Mouse (Mus musculus): ENCODE results near the gene 1110059E24Rik. TPM values are rescaled to one million over a fixed set of nuclear protein-coding genes. Genes with fewer than 3 reads are reported as not detected.
"Not testable (repeated sequence)": the region's sequence is repeated elsewhere in the genome, so short reads cannot be mapped to it uniquely, and the experiment has no call there.

The 1110059E24Rik gene
- polyA plus RNA-seq, 1 experiment from 2014 or later: 74.2 TPM

DNA sequence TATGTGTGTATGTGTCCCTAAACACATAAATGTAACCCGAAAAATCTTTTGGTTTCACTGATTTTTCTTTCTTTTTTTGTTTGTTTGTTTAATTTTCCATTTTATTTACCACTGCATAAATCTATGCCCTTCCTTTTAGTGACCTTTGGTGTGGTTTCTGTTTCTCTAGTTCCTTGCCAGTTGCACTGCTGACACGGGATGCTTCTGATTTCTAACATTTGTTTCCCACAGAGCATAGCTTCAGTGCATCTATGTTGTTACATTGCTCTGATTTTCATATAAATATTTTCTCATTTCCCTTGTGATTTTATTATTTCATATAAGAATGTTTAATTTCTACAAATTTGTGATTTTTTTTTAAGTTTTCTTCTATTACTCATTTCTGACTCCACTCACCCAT, 17.4 kb downstream of the 1110059E24Rik start:
- ATAC-seq (replicated peaks; ENCODE audit: insufficient number of reproducible peaks, low FRiP score, low TSS enrichment, low read depth): no peak
- Histone ChIP-seq H3K27ac (replicated peaks; ENCODE audit: low read depth, low read length) (no peak overlapping the region), H3K27me3 (ENCODE audit: control insufficient read depth, insufficient read depth, low read length) (no peaks in the 10 kb centered on the region), H3K4me2 (ENCODE audit: low read depth, low read length) (no peak overlapping the region), H3K9ac (replicated peaks; ENCODE audit: low read length) (no peak overlapping the region), H3K4me1 (ENCODE audit: control insufficient read depth, insufficient read depth, low read length) (no peaks in the 10 kb centered on the region), H3K4me3 (ENCODE audit: low read depth, low read length) (no peak overlapping the region), H3K36me3 (replicated peaks; ENCODE audit: control insufficient read depth, insufficient read depth, low read depth, low read length) (no peaks in the 10 kb centered on the region), H3K9me3 (replicated peaks; ENCODE audit: control insufficient read depth, low read length) (no peaks in the 10 kb centered on the region)
- WGBS: 89% methylated on average over 2 of the region's 2 CpGs
- no peak for DNase-seq (ENCODE audit: low spot score)

GRCm38 (mm10) chr19:21630656-21631331, 22.0 kb downstream of the 1110059E24Rik start:
- H3K27me3 ChIP-seq (ENCODE audit: control insufficient read depth, insufficient read depth, low read length): no peaks in the 10 kb centered on the region
- H3K4me3 ChIP-seq (ENCODE audit: low read depth, low read length): no peak overlapping the region
- no peak overlapping the region for H3K9ac ChIP-seq (replicated peaks; ENCODE audit: low read length)
- H3K4me2 ChIP-seq (ENCODE audit: low read depth, low read length): no peak overlapping the region
- no peaks in the 10 kb centered on the region for H3K36me3 ChIP-seq (replicated peaks; ENCODE audit: control insufficient read depth, insufficient read depth, low read depth, low read length)
- 66% methylated on average over 14 of the region's 14 CpGs for WGBS
- ATAC-seq (replicated peaks; ENCODE audit: insufficient number of reproducible peaks, low FRiP score, low TSS enrichment, low read depth) (no peak), DNase-seq (ENCODE audit: low spot score) (no peak)
- H3K27ac ChIP-seq (replicated peaks; ENCODE audit: low read depth, low read length): no peak overlapping the region
- H3K9me3 ChIP-seq (replicated peaks; ENCODE audit: control insufficient read depth, low read length): no peaks in the 10 kb centered on the region
- H3K4me1 ChIP-seq (ENCODE audit: control insufficient read depth, insufficient read depth, low read length): no peaks in the 10 kb centered on the region

- DNase-seq (ENCODE audit: low spot score): no peak
- H3K9me3 ChIP-seq (replicated peaks; ENCODE audit: control insufficient read depth, low read length): no peaks in the 10 kb centered on the region
- ATAC-seq (replicated peaks; ENCODE audit: insufficient number of reproducible peaks, low FRiP score, low TSS enrichment, low read depth): no peak
- H3K27me3 ChIP-seq (ENCODE audit: control insufficient read depth, insufficient read depth, low read length): no peaks in the 10 kb centered on the region
- H3K4me2 ChIP-seq (ENCODE audit: low read depth, low read length): no peak overlapping the region
- H3K4me3 ChIP-seq (ENCODE audit: low read depth, low read length): no peak overlapping the region
- no peak overlapping the region for H3K9ac ChIP-seq (replicated peaks; ENCODE audit: low read length)
- WGBS: 38% methylated on average over 1 of the region's 1 CpGs
- H3K27ac ChIP-seq (replicated peaks; ENCODE audit: low read depth, low read length): no peak overlapping the region
- H3K36me3 ChIP-seq (replicated peaks; ENCODE audit: control insufficient read depth, insufficient read depth, low read depth, low read length): no peaks in the 10 kb centered on the region
- H3K4me1 ChIP-seq (ENCODE audit: control insufficient read depth, insufficient read depth, low read length): no peaks in the 10 kb centered on the region
These were observed 23.3 kb downstream of the 1110059E24Rik start for GRCm38 (mm10) chr19:21629501-21629900.

DNA sequence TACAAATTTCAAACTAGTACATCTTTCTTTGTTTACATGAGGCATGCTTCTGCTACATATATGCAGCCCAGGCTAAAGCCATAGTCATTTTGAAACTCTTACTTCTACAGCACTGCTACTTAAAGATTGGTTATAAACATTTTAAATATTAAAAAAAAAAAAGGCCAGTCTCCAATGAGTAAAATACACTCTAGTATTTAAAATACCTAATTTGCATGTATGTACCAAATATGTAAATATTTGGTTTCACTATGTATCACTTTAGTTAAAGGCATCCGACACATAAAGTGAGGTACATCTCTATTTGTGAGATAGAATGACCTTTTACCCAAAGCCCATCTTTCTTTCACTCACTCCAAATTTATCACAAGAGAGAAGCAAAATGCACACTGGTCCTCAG, 23.7 kb downstream of the 1110059E24Rik start:
- no peaks in the 10 kb centered on the region for H3K4me1 ChIP-seq (ENCODE audit: control insufficient read depth, insufficient read depth, low read length)
- H3K4me3 ChIP-seq (ENCODE audit: low read depth, low read length): no peak overlapping the region
- H3K9me3 ChIP-seq (replicated peaks; ENCODE audit: control insufficient read depth, low read length): no peaks in the 10 kb centered on the region
- H3K27ac ChIP-seq (replicated peaks; ENCODE audit: low read depth, low read length): no peak overlapping the region
- WGBS: 88% methylated on average over 1 of the region's 1 CpGs
- no peak overlapping the region for H3K9ac ChIP-seq (replicated peaks; ENCODE audit: low read length)
- H3K4me2 ChIP-seq (ENCODE audit: low read depth, low read length): no peak overlapping the region
- ATAC-seq (replicated peaks; ENCODE audit: insufficient number of reproducible peaks, low FRiP score, low TSS enrichment, low read depth): no peak
- no peaks in the 10 kb centered on the region for H3K27me3 ChIP-seq (ENCODE audit: control insufficient read depth, insufficient read depth, low read length)
- H3K36me3 ChIP-seq (replicated peaks; ENCODE audit: control insufficient read depth, insufficient read depth, low read depth, low read length): no peaks in the 10 kb centered on the region
- no peak for DNase-seq (ENCODE audit: low spot score)

GRCm38 (mm10) chr19:21628440-21628839, 24.3 kb downstream of the 1110059E24Rik start:
- H3K36me3 ChIP-seq (replicated peaks; ENCODE audit: control insufficient read depth, insufficient read depth, low read depth, low read length); H3K4me1 ChIP-seq (ENCODE audit: control insufficient read depth, insufficient read depth, low read length); ATAC-seq (replicated peaks; ENCODE audit: insufficient number of reproducible peaks, low FRiP score, low TSS enrichment, low read depth); H3K27me3 ChIP-seq (ENCODE audit: control insufficient read depth, insufficient read depth, low read length); DNase-seq (ENCODE audit: low spot score); H3K4me3 ChIP-seq (ENCODE audit: low read depth, low read length); H3K9ac ChIP-seq (replicated peaks; ENCODE audit: low read length); H3K4me2 ChIP-seq (ENCODE audit: low read depth, low read length); H3K27ac ChIP-seq (replicated peaks; ENCODE audit: low read depth, low read length); H3K9me3 ChIP-seq (replicated peaks; ENCODE audit: control insufficient read depth, low read length): not testable (repeated sequence)
- 56% methylated on average over 9 of the region's 11 CpGs for WGBS

- no peaks in the 10 kb centered on the region for H3K4me1 ChIP-seq (ENCODE audit: control insufficient read depth, insufficient read depth, low read length)
- no peaks in the 10 kb centered on the region for H3K36me3 ChIP-seq (replicated peaks; ENCODE audit: control insufficient read depth, insufficient read depth, low read depth, low read length)
- 83% methylated on average over 6 of the region's 6 CpGs for WGBS
- no peak overlapping the region for H3K4me2 ChIP-seq (ENCODE audit: low read depth, low read length)
- no peaks in the 10 kb centered on the region for H3K27me3 ChIP-seq (ENCODE audit: control insufficient read depth, insufficient read depth, low read length)
- no peak overlapping the region for H3K4me3 ChIP-seq (ENCODE audit: low read depth, low read length)
- no peaks in the 10 kb centered on the region for H3K9me3 ChIP-seq (replicated peaks; ENCODE audit: control insufficient read depth, low read length)
- ATAC-seq (replicated peaks; ENCODE audit: insufficient number of reproducible peaks, low FRiP score, low TSS enrichment, low read depth): no peak
- no peak overlapping the region for H3K9ac ChIP-seq (replicated peaks; ENCODE audit: low read length)
- no peak for DNase-seq (ENCODE audit: low spot score)
- H3K27ac ChIP-seq (replicated peaks; ENCODE audit: low read depth, low read length): no peak overlapping the region
These were observed 26.3 kb downstream of the 1110059E24Rik start for GRCm38 (mm10) chr19:21626271-21626988.

GRCm38 (mm10) chr19:21624148-21624535, 28.6 kb downstream of the 1110059E24Rik start:
- H3K36me3 ChIP-seq (replicated peaks; ENCODE audit: control insufficient read depth, insufficient read depth, low read depth, low read length): no peaks in the 10 kb centered on the region
- DNase-seq (ENCODE audit: low spot score): no peak
- H3K27me3 ChIP-seq (ENCODE audit: control insufficient read depth, insufficient read depth, low read length): no peaks in the 10 kb centered on the region
- no peaks in the 10 kb centered on the region for H3K9me3 ChIP-seq (replicated peaks; ENCODE audit: control insufficient read depth, low read length)
- H3K4me2 ChIP-seq (ENCODE audit: low read depth, low read length): no peak overlapping the region
- H3K27ac ChIP-seq (replicated peaks; ENCODE audit: low read depth, low read length): no peak overlapping the region
- WGBS: 89% methylated on average over 4 of the region's 4 CpGs
- ATAC-seq (replicated peaks; ENCODE audit: insufficient number of reproducible peaks, low FRiP score, low TSS enrichment, low read depth): no peak
- H3K9ac ChIP-seq (replicated peaks; ENCODE audit: low read length): no peak overlapping the region
- no peaks in the 10 kb centered on the region for H3K4me1 ChIP-seq (ENCODE audit: control insufficient read depth, insufficient read depth, low read length)
- no peak overlapping the region for H3K4me3 ChIP-seq (ENCODE audit: low read depth, low read length)

GRCm38 (mm10) chr19:21623410-21624147, 29.2 kb downstream of the 1110059E24Rik start:
- 78% methylated on average over 3 of the region's 3 CpGs for WGBS

More at GRCm38 (mm10) chr19:21623410-21624147, 29.2 kb downstream of the 1110059E24Rik start:
- Histone ChIP-seq H3K4me2 (ENCODE audit: low read depth, low read length) (no peak overlapping the region), H3K4me3 (ENCODE audit: low read depth, low read length) (no peak overlapping the region), H3K9me3 (replicated peaks; ENCODE audit: control insufficient read depth, low read length) (no peaks in the 10 kb centered on the region), H3K4me1 (ENCODE audit: control insufficient read depth, insufficient read depth, low read length) (no peaks in the 10 kb centered on the region), H3K27ac (replicated peaks; ENCODE audit: low read depth, low read length) (no peak overlapping the region), H3K27me3 (ENCODE audit: control insufficient read depth, insufficient read depth, low read length) (no peaks in the 10 kb centered on the region), H3K9ac (replicated peaks; ENCODE audit: low read length) (no peak overlapping the region), H3K36me3 (replicated peaks; ENCODE audit: control insufficient read depth, insufficient read depth, low read depth, low read length) (no peaks in the 10 kb centered on the region)
- no peak for ATAC-seq (replicated peaks; ENCODE audit: insufficient number of reproducible peaks, low FRiP score, low TSS enrichment, low read depth)
- no peak for DNase-seq (ENCODE audit: low spot score)

All from embryonic facial prominence, embryonic 11.5 days (tissue).